Mouse (Mus musculus) G1E (cell line): ENCODE data around the gene Gck. TPM values are rescaled to one million over a fixed set of nuclear protein-coding genes. Genes with fewer than 3 reads are reported as not detected.

Source experiments
- ATAC-seq: 2 replicates; pipeline ENCODE4 v1.8.0; 2016; ENCODE audit warnings: mild to moderate bottlenecking; ENCODE audit not compliant: insufficient number of reproducible peaks, poor library complexity, low FRiP score, severe bottlenecking; ENCODE audit errors: extremely low read depth
- DNase-seq: peaks from one replicate; pipeline ENCODE4 v3.0.0; 2012; ENCODE audit warnings: low spot score
- H3K27me3 ChIP-seq: 2 replicates; pipeline ENCODE4 v1.6.1; 2012; ENCODE audit warnings: mild to moderate bottlenecking, low read length, inconsistent platforms; ENCODE audit not compliant: insufficient read depth
- H3K36me3 ChIP-seq: replicated peaks from 2 replicates; pipeline ENCODE3; 2012; ENCODE audit warnings: mild to moderate bottlenecking, inconsistent platforms
- H3K4me1 ChIP-seq: 2 replicates; pipeline ENCODE4 v1.6.1; 2012; ENCODE audit warnings: low read depth, low read length, inconsistent platforms, mixed read lengths; ENCODE audit not compliant: insufficient read depth
- H3K4me3 ChIP-seq: 2 replicates; pipeline ENCODE4 v1.5.1; 2012; ENCODE audit warnings: low read depth, mild to moderate bottlenecking, inconsistent platforms, low read length, moderate library complexity, mixed read lengths
- H3K9me3 ChIP-seq: replicated peaks from 2 replicates; pipeline ENCODE4 v1.6.1; 2012; ENCODE audit warnings: inconsistent platforms
- CTCF ChIP-seq: IDR thresholded peaks from 2 replicates; pipeline ENCODE4 v1.5.1; 2012; ENCODE audit warnings: low read depth, low read length, inconsistent platforms, mixed read lengths
- GATA1 ChIP-seq: IDR thresholded peaks from 2 replicates; pipeline ENCODE4 v1.6.1; 2012; ENCODE audit warnings: borderline replicate concordance, low read length, inconsistent platforms, mixed read lengths
- GATA2 ChIP-seq: IDR thresholded peaks from 2 replicates; pipeline ENCODE4 v1.6.1; 2012; ENCODE audit warnings: low read depth, low read length, inconsistent platforms, borderline replicate concordance
- POLR2AphosphoS5 ChIP-seq: IDR thresholded peaks from 2 replicates; pipeline ENCODE4 v1.6.1; 2012; ENCODE audit warnings: low read depth, low read length, inconsistent platforms; ENCODE audit not compliant: insufficient replicate concordance
- TAL1 ChIP-seq: conservative IDR thresholded peaks from 2 replicates; pipeline ENCODE4 v1.6.1; 2012; ENCODE audit warnings: low read depth, low read length, inconsistent platforms, mixed read lengths
- polyA plus RNA-seq: library from polyadenylated mRNA; stranded (reverse); fragments of >175 nt; gene quantifications from 2 replicates; pipeline ENCODE4 v1.2.3, GENCODE M21; 2012
- total RNA-seq, 2 experiments: library from RNA; stranded (forward) in 1 of 2; stranded (reverse) in 1 of 2; fragments of 200-1000 nt in 1 of 2; fragments of >200 nt in 1 of 2; fragmentation: Nextera tagmentation in 1 of 2; gene quantifications; 2 replicates each; pipeline ENCODE4 v1.2.3; 2014 to 2017

Gck gene
- total RNA-seq (2014; fragmentation: Nextera tagmentation) (not detected in 2 replicates), total RNA-seq (2017) (0.06 and 0.11 TPM in 2 replicates), polyA plus RNA-seq (not detected in 2 replicates)

DNA sequence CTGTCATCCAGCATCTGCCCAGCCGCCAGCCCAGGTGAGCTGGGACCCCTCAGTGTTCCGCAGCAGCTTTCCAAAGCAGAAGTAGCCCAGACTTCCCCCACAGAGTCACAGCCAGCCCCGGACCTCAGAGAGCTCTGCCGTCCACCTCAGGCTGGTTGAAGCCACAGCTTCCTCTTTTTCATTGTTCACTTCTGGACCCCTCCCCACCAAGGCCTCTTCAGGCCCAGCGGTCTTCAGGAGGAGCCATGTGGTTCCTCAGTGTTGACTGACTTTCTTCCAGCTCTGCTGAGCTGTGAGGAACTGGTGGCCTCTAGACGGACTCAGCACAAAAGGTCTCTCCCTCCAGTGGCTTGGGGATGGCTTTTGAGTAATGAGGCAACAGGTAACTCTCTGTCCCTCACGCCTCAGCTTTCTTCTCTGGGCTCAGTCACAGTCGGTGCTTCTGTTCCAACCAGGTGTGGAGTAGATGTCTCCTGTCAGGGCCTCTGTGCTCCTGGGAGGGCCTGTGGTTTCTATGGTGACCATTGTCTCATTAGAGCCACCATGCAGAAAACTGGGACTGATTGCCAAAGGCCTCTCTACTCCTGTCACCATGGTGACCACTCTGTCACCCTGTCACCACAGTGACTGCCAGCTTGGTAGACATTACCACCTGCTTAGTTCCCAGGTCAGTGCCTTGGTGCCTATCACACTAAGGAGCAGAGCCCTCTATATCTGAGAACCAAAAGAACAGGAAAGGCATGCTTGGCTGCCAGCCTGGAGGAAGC, at the start of gene Gck:
TSS of gene Gck (minus strand) at position 496 of the 767 bp plus-strand sequence.
- TF ChIP-seq GATA1 (no peak), POLR2AphosphoS5 (no peak), TAL1 (no peak), GATA2 (no peak), CTCF (no peak)
- DNase-seq (peak; percentile 55), ATAC-seq (peak; percentile 28)
- H3K27me3 ChIP-seq = peaks cover 23% of the 10 kb centered on the region
- H3K4me3 ChIP-seq = no peak within 1 kb of the TSS; the same call in 1 of the 2 replicates
- H3K36me3 ChIP-seq = no peaks in the 10 kb centered on the region
- H3K9me3 ChIP-seq = no peaks in the 10 kb centered on the region
- H3K4me1 ChIP-seq = peaks cover 24% of the 10 kb centered on the region

DNA sequence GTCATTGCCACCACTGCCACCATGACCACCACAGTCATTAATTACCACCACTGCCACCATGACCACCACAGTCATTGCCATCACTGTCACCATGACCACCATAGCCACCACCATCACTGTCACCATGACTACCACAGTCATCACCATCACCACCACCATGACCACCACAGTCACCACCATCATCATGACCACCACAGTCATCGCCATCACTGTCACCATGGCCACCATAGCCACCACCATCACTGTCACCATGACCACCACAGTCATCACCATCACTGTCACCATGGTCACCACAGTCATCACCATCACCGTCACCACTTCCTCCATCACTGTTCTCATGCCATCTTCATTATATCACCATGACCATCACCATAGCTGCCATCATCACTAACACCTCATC, 48.6 kb upstream of the Gck start:
- no peaks in the 10 kb centered on the region for H3K36me3 ChIP-seq
- TF ChIP-seq POLR2AphosphoS5 (peak; percentile 77; the same call in 1 of the 2 replicates), CTCF (no peak), TAL1 (no peak)
- no peaks in the 10 kb centered on the region; the same call in 1 of the 2 replicates for H3K9me3 ChIP-seq
- DNase-seq = no peak
- H3K4me3 ChIP-seq = peak overlapping the region; percentile 46; the same call in 1 of the 2 replicates
- no peak for ATAC-seq
- peaks cover 2% of the 10 kb centered on the region; the same call in 1 of the 2 replicates for H3K4me1 ChIP-seq
- H3K27me3 ChIP-seq = peaks cover 28% of the 10 kb centered on the region

DNA sequence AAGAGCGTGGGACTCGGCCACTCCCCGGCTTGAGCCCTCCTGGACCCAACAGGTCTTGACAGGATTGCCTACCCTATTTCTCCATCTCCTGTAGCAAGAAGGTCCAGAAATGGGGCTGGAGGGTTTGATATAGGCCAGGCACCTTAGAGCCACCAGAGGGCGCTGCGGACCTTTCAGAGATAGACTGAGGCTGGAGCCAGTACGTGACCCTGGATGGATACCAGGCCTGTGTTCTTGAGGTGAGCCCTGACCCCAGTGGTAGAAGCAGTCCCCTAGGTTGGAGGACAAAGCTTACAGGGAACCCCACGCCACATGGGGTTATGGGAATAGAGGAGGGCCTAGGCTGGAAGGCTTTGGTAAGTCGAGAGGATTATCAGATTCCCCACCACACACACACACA, 46.1 kb upstream of the Gck start:
- TF ChIP-seq GATA1 = no peak
- TF ChIP-seq POLR2AphosphoS5 = no peak
- no peak for TF ChIP-seq TAL1
- TF ChIP-seq GATA2 = no peak
- peak; percentile 73 for TF ChIP-seq CTCF

DNA sequence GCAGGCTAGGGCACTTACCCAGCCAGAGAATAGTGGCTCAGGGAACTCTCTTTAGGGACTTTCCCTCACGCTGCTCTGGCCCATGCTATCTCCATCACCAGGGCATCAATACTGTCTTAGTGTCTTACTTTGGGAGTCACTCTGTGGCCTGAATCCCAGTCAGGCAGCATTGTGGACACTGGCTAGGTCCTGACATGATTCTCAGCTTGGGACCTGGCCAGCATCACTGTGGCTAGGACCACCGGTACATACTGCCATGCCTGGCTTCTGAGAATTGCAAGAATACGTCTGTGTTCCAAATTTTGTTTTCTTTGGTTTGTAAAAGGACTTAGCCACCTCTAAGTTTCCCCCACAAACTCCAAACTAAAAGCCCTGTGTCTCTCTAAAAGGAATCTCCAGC, 45.0 kb upstream of the Gck start:
- DNase-seq (no peak), ATAC-seq (no peak)
- no peaks in the 10 kb centered on the region; the same call in 1 of the 2 replicates for H3K9me3 ChIP-seq
- no peak for TF ChIP-seq GATA1
- TF ChIP-seq CTCF = no peak
- TF ChIP-seq TAL1 = no peak
- no peak for TF ChIP-seq POLR2AphosphoS5
- no peak for TF ChIP-seq GATA2
- H3K4me3 ChIP-seq = no peak overlapping the region
- H3K36me3 ChIP-seq = no peaks in the 10 kb centered on the region
- peaks cover 2% of the 10 kb centered on the region; the same call in 1 of the 2 replicates for H3K4me1 ChIP-seq
- peaks cover 22% of the 10 kb centered on the region for H3K27me3 ChIP-seq

More for the DNA sequence above, 46.1 kb upstream of the Gck start:
- Histone ChIP-seq H3K4me3 (no peak overlapping the region), H3K9me3 (no peaks in the 10 kb centered on the region; the same call in 1 of the 2 replicates), H3K36me3 (no peaks in the 10 kb centered on the region), H3K27me3 (peaks cover 25% of the 10 kb centered on the region), H3K4me1 (peaks cover 2% of the 10 kb centered on the region; the same call in 1 of the 2 replicates)
- peak; percentile 58 for DNase-seq
- no peak for ATAC-seq

DNA sequence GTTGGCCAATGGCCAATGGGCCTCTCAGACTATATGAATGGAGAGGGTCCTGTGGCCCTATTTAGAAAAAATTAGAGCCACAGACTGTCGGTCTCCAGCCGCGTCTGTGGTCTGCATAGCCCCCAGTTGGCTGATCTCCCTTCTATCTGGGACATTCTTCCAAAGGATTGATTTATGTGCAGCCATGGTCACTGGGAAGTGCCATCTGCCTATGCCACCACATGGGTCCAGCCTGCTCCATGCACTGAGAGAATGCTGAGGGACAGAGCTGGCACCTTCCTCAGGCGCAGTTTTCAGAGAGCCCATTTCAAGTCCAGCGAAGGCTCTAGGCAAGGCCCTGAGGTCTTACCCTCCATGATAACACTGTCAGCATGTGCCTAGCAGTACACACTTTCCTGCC, 44.3 kb upstream of the Gck start:
- ATAC-seq (no peak), DNase-seq (no peak)
- H3K9me3 ChIP-seq = no peaks in the 10 kb centered on the region; the same call in 1 of the 2 replicates
- H3K4me3 ChIP-seq = no peak overlapping the region
- TF ChIP-seq POLR2AphosphoS5 = no peak
- TF ChIP-seq GATA2 = no peak
- H3K27me3 ChIP-seq = peaks cover 22% of the 10 kb centered on the region
- H3K4me1 ChIP-seq = peaks cover 2% of the 10 kb centered on the region; the same call in 1 of the 2 replicates
- no peaks in the 10 kb centered on the region for H3K36me3 ChIP-seq

DNA sequence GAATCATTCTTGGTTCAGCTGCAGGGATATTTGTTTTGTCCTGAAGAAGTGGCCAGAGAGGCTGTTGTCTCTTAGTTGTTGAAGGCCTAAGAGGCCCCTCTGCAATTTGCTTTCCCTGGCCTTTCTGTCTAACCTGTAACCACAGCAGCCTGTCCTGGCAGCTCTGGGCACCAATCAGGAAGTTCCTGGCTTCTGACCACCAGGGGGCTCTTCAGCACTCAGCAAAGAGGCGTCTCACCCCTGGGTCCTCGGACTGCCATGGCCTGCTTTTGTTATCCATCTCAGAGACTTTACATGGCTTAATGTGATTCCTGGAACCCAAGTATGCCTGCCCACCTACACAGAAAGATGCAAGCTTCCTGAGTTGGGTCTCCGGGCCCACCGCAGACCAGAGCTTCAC, 41.0 kb upstream of the Gck start:
- ATAC-seq (no peak), DNase-seq (peak; percentile 55)
- H3K27me3 ChIP-seq = peaks cover 22% of the 10 kb centered on the region
- no peak overlapping the region for H3K4me3 ChIP-seq
- H3K36me3 ChIP-seq = no peaks in the 10 kb centered on the region
- no peaks in the 10 kb centered on the region for H3K9me3 ChIP-seq
- TF ChIP-seq CTCF (peak; percentile 26; the same call in 1 of the 2 replicates), TAL1 (no peak), GATA2 (no peak)
- H3K4me1 ChIP-seq = no peaks in the 10 kb centered on the region
